11 mouse cellular contexts compared by ENCODE assay signal in genomic region chr8:48819962-48820361, GRCm38 (mm10).
"Had no signal": no experiment of that assay in that cellular context is flagged by ENCODE, and none has a peak within 500 bp of the region (broad histone marks: within the 10 kb centered on the region; RNA-seq: fewer than 3 reads in every experiment).

No protein-coding gene starts in this region.

- H3K4me1 ChIP-seq: stomach, embryonic 15.5 days had no signal

- ATAC-seq: intestine, postnatal 0 days; midbrain, embryonic 16.5 days had no signal

- H3K9ac ChIP-seq: liver, embryonic 14.5 days; midbrain, embryonic 12.5 days; stomach, embryonic 15.5 days had no signal

- H3K4me2 ChIP-seq: midbrain, embryonic 12.5 days had no signal

- H3K4me3 ChIP-seq: left cerebral cortex, adult 2 months; midbrain, embryonic 12.5 days; stomach, embryonic 15.5 days had no signal

- H3K9me3 ChIP-seq: midbrain, embryonic 12.5 days; stomach, embryonic 15.5 days had no signal

- H3K36me3 ChIP-seq: stomach, embryonic 15.5 days had no signal

- H3K27me3 ChIP-seq: midbrain, embryonic 12.5 days; stomach, embryonic 15.5 days had no signal

- H3K27ac ChIP-seq: left cerebral cortex, adult 2 months; liver, embryonic 14.5 days; midbrain, embryonic 12.5 days; stomach, embryonic 15.5 days had no signal

- DNase-seq: kidney, adult 8-10 months; kidney, postnatal 25 days; lung, adult 2 months; right cerebral cortex, postnatal 14 days; thymus, postnatal 36 days had no signal
